Mouse (Mus musculus) liver, adult 2 months (tissue): ENCODE measurements at regions not wholly inside any gene's neighbourhood (a gene's known extent, or its start where the extent isn't known, plus 50 kb on each side); places are given as distances from the start of the nearest gene placed in this dataset.

Experiments
- CTCF ChIP-seq: fragments of 200-500 bp; IDR thresholded peaks from 2 replicates; pipeline ENCODE4 v1.5.1; 2011; ENCODE audit warnings: low read depth, low read length, control low read depth
- POLR2A ChIP-seq: fragments of 200-500 bp; IDR thresholded peaks from 2 replicates; pipeline ENCODE4 v1.6.1; 2011; ENCODE audit warnings: low read length, control low read depth; ENCODE audit not compliant: insufficient read depth; ENCODE audit errors: extremely low read depth

DNA sequence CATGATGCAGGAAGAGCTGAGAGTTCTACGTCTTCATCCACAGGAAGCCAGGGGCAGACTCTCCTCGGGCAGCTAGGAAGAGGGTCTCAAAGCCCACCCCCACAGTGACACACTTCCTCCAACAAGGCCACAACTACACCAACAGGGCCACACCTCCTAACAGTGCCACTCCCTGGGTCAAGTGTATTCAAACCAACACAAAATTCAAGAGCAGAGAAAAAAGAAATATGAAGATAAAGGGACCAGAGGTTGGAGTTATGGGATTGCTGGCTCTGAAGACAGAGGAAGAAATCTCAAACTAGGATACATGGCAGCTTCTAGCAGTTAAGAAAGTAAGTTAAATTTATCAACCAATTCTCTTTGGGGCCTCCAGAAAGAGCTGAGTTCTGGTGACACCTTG, 90.7 kb upstream of the Cpsf6 start:
- TF ChIP-seq POLR2A (no peak), CTCF (no peak)
